Mouse (Mus musculus) myocyte (in vitro differentiated cells): ENCODE results near the gene Rnf224. TPM values are rescaled to one million over a fixed set of nuclear protein-coding genes. Genes with fewer than 3 reads are reported as not detected.

Source experiments
- H3K27me3 ChIP-seq: one replicate; pipeline ENCODE4 v1.6.1; 2011; ENCODE audit not compliant: control insufficient read depth, insufficient read depth, insufficient read length
- H3K36me3 ChIP-seq: one replicate; pipeline ENCODE4 v1.6.1; 2011; ENCODE audit not compliant: control insufficient read depth, insufficient read depth
- H3K4me2 ChIP-seq: one replicate; pipeline ENCODE4 v1.6.1; 2011; ENCODE audit warnings: low read depth, control low read depth
- H3K4me3 ChIP-seq: one replicate; pipeline ENCODE4 v1.5.1; 2011; ENCODE audit warnings: mild to moderate bottlenecking, control low read depth, moderate library complexity
- H3K79me2 ChIP-seq: one replicate; pipeline ENCODE4 v1.6.1; 2011; ENCODE audit not compliant: control insufficient read depth, insufficient read depth
- H3ac ChIP-seq: one replicate; pipeline ENCODE4 v1.6.1; 2011; ENCODE audit not compliant: control insufficient read depth, insufficient read length
- CEBPB ChIP-seq: IDR thresholded peaks from 2 replicates; pipeline ENCODE4 v1.6.1; 2011; ENCODE audit warnings: mild to moderate bottlenecking, moderate library complexity; ENCODE audit not compliant: poor library complexity, insufficient read depth, severe bottlenecking
- E2F4 ChIP-seq: IDR thresholded peaks from one replicate; pipeline ENCODE4 v1.6.1; 2011; ENCODE audit warnings: mild to moderate bottlenecking, control low read depth, moderate library complexity; ENCODE audit not compliant: insufficient read depth
- MAX ChIP-seq: IDR thresholded peaks from one replicate; pipeline ENCODE4 v1.6.1; 2011; ENCODE audit warnings: low read depth, mild to moderate bottlenecking, control low read depth
- MYOD1 ChIP-seq, 3 experiments: IDR thresholded peaks; one replicate each; pipeline ENCODE4 v1.6.1; 2011; ENCODE audit warnings: control low read depth in 2 of 3, low read depth in 2 of 3, mild to moderate bottlenecking in 2 of 3, moderate library complexity in 1 of 3; ENCODE audit not compliant: insufficient read length in 2 of 3, control insufficient read depth in 1 of 3
- MYOG ChIP-seq, 3 experiments: IDR thresholded peaks; one replicate each; pipeline ENCODE4 v1.6.1; 2011; ENCODE audit warnings: control low read depth in 2 of 3, low read depth in 2 of 3, mild to moderate bottlenecking in 2 of 3; ENCODE audit not compliant: insufficient read length in 2 of 3, control insufficient read depth in 1 of 3, insufficient read depth in 1 of 3
- POLR2A ChIP-seq: IDR thresholded peaks from one replicate; pipeline ENCODE4 v1.6.1; 2011; ENCODE audit warnings: low read depth, mild to moderate bottlenecking, control low read depth, moderate library complexity; ENCODE audit not compliant: insufficient read length
- POLR2AphosphoS2 ChIP-seq: IDR thresholded peaks from one replicate; pipeline ENCODE4 v1.6.1; 2011; ENCODE audit warnings: low read depth, control low read depth; ENCODE audit not compliant: insufficient read length
- REST ChIP-seq: IDR thresholded peaks from one replicate; pipeline ENCODE4 v1.6.1; 2011; ENCODE audit warnings: mild to moderate bottlenecking, control low read depth, moderate library complexity; ENCODE audit not compliant: insufficient read depth, insufficient read length
- SRF ChIP-seq: IDR thresholded peaks from one replicate; pipeline ENCODE4 v1.6.1; 2011; ENCODE audit warnings: low read depth; ENCODE audit not compliant: control insufficient read depth, insufficient read length
- TCF12 ChIP-seq: IDR thresholded peaks from one replicate; pipeline ENCODE4 v1.6.1; 2011; ENCODE audit warnings: mild to moderate bottlenecking, control low read depth; ENCODE audit not compliant: poor library complexity, insufficient read depth, severe bottlenecking
- TCF3 ChIP-seq: IDR thresholded peaks from one replicate; pipeline ENCODE4 v1.6.1; 2011; ENCODE audit warnings: low read depth, control low read depth; ENCODE audit not compliant: insufficient read length
- USF1 ChIP-seq: IDR thresholded peaks from one replicate; pipeline ENCODE4 v1.6.1; 2011; ENCODE audit warnings: low read depth, mild to moderate bottlenecking, control low read depth, moderate library complexity
- polyA plus RNA-seq: library from polyadenylated mRNA; unstranded; fragments of >200 nt; fragmentation: generic; extraction: Trizol; gene quantifications from one replicate; pipeline ENCODE4 v1.2.1, GENCODE M21; 2012; ENCODE audit warnings: missing spikeins

Gene Rnf224
- polyA plus RNA-seq, 1 experiment, result not detected

DNA sequence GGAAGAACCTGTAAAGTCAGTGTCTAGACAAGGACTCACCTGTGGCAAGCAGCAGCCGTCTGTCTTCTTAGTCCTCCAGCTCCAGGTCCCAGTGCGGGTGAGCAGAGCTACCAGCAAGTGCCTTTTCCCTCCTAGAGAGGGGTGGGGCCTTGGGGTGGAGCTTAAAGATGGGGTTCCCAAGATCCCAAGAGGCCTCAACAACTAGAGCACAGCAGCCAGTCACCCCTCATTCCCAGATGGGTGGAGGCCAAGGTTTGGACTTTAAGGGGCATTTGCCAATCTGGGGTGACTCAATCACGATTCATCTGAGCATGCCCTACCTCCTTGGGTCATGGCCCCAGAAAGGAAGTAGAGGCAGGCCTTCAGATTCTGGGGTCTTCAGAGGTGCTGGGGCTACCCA lies 3.2 kb upstream of the Rnf224 start:
- H3ac ChIP-seq, result no peak overlapping the region
- no peak for TF ChIP-seq REST
- TF ChIP-seq SRF, result no peak
- peaks cover 37% of the 10 kb centered on the region for H3K27me3 ChIP-seq
- H3K4me3 ChIP-seq, result no peak overlapping the region
- H3K4me2 ChIP-seq, result no peak overlapping the region
- H3K79me2 ChIP-seq, result no peaks in the 10 kb centered on the region
- no peaks in the 10 kb centered on the region for H3K36me3 ChIP-seq

DNA sequence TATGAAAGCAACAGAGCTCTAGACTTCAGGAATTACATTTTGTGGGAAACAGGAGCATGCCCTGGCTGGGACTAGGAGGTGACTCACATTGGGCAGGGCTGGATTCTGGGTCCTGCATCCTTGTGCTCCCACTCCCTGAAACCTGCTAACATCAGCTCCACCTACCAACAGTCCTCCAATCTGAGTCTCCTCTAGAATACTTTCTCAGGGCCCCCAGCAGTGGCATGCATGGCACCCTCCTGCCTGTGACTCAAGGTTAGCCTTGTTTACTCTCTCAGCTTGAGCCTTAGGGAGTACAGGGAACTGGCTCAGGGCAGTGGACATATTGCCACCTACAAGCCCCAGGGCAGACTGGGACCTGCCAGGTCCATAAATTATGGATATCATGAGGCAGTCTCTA lies 1.5 kb upstream of the Rnf224 start:
- Histone ChIP-seq H3K27me3 (peaks cover 54% of the 10 kb centered on the region), H3K4me3 (no peak overlapping the region), H3ac (no peak overlapping the region), H3K36me3 (no peaks in the 10 kb centered on the region), H3K4me2 (no peak overlapping the region), H3K79me2 (no peaks in the 10 kb centered on the region)
- TF ChIP-seq SRF (no peak), CEBPB (no peak), MAX (no peak), MYOD1 (IDR thresholded peaks at IDR 0.05; ENCODE audit: control insufficient read depth in 1 of 3, insufficient read length in 2 of 3, low read depth in 2 of 3) (no peak), MYOG (IDR thresholded peaks at IDR 0.05; ENCODE audit: control insufficient read depth in 1 of 3, insufficient read depth in 1 of 3, insufficient read length in 2 of 3, low read depth in 2 of 3) (no peak), E2F4 (no peak), TCF12 (no peak)

- Histone ChIP-seq H3K27me3 (peaks cover 55% of the 10 kb centered on the region), H3K79me2 (no peaks in the 10 kb centered on the region)
Observed at GRCm38 (mm10) chr2:25237522-25237921, 935 bp upstream of the Rnf224 start.

GRCm38 (mm10) chr2:25234551-25235220 lies 1.9 kb downstream of the Rnf224 start:
- H3ac ChIP-seq, result no peak overlapping the region
- H3K4me2 ChIP-seq, result no peak overlapping the region
- H3K27me3 ChIP-seq, result peaks cover 69% of the 10 kb centered on the region
- no peaks in the 10 kb centered on the region for H3K36me3 ChIP-seq
- H3K79me2 ChIP-seq, result no peaks in the 10 kb centered on the region
- TF ChIP-seq POLR2AphosphoS2 (no peak), SRF (no peak), TCF12 (no peak), TCF3 (no peak), USF1 (no peak)
- H3K4me3 ChIP-seq, result no peak overlapping the region

More at GRCm38 (mm10) chr2:25237522-25237921, 935 bp upstream of the Rnf224 start:
- Histone ChIP-seq H3K4me2 (no peak overlapping the region), H3K4me3 (no peak overlapping the region), H3K36me3 (no peaks in the 10 kb centered on the region), H3ac (no peak overlapping the region)
- TF ChIP-seq E2F4 (no peak), MYOD1 (IDR thresholded peaks at IDR 0.05; ENCODE audit: control insufficient read depth in 1 of 3, insufficient read length in 2 of 3, low read depth in 2 of 3) (no peak), CEBPB (no peak), MYOG (IDR thresholded peaks at IDR 0.05; ENCODE audit: control insufficient read depth in 1 of 3, insufficient read depth in 1 of 3, insufficient read length in 2 of 3, low read depth in 2 of 3) (no peak), TCF12 (no peak), MAX (no peak), USF1 (no peak), POLR2A (no peak), SRF (no peak), POLR2AphosphoS2 (no peak), REST (no peak)

DNA sequence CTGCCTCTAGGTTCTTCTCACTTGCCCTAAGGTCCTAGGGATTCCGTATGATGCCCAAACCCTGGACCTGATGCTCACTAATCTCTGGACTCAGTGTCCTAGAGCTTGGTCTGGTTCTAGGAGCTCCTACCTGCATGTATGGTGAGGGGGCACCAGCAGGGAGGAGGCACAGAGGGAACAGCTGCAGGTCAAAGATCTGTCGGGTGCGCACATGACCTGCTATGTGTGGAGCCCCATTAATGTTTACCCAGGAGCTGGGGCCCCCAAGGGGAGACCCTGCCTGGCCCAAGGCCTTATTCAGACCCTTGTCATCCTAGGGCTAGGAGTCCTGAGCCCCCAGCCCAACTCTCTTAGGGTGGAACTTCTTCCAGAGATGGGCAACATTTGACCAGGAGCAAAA lies 2.5 kb downstream of the Rnf224 start, which contains the start of gene Slc34a3:
Gene Slc34a3 (minus strand): TSS at position 315 of the 400 bp plus-strand sequence.
- TF ChIP-seq REST (no peak), MAX (no peak), SRF (no peak), E2F4 (no peak), TCF3 (no peak), POLR2AphosphoS2 (no peak), MYOG (IDR thresholded peaks at IDR 0.05; ENCODE audit: control insufficient read depth in 1 of 3, insufficient read depth in 1 of 3, insufficient read length in 2 of 3, low read depth in 2 of 3) (no peak), TCF12 (no peak), CEBPB (no peak), MYOD1 (IDR thresholded peaks at IDR 0.05; ENCODE audit: control insufficient read depth in 1 of 3, insufficient read length in 2 of 3, low read depth in 2 of 3) (no peak), USF1 (no peak), POLR2A (no peak)
- H3K4me3 ChIP-seq, result no peak within 1 kb of the TSS
- no peak within 1 kb of the TSS for H3K4me2 ChIP-seq
- no peaks in the 10 kb centered on the region for H3K36me3 ChIP-seq
- no peaks in the 10 kb centered on the region for H3K79me2 ChIP-seq
- H3ac ChIP-seq, result no peak within 1 kb of the TSS
- peaks cover 69% of the 10 kb centered on the region for H3K27me3 ChIP-seq
